Mouse (Mus musculus) myocyte (in vitro differentiated cells): ENCODE measurements at regions not wholly inside any gene's neighbourhood (a gene's known extent, or its start where the extent isn't known, plus 50 kb on each side); places are given as distances from the start of the nearest gene placed in this dataset.

Experiments used
- CEBPB ChIP-seq: IDR thresholded peaks from 2 replicates; pipeline ENCODE4 v1.6.1; 2011; ENCODE audit warnings: mild to moderate bottlenecking, moderate library complexity; ENCODE audit not compliant: poor library complexity, insufficient read depth, severe bottlenecking
- E2F4 ChIP-seq: IDR thresholded peaks from one replicate; pipeline ENCODE4 v1.6.1; 2011; ENCODE audit warnings: mild to moderate bottlenecking, control low read depth, moderate library complexity; ENCODE audit not compliant: insufficient read depth
- MAX ChIP-seq: IDR thresholded peaks from one replicate; pipeline ENCODE4 v1.6.1; 2011; ENCODE audit warnings: low read depth, mild to moderate bottlenecking, control low read depth
- MYOD1 ChIP-seq, 3 experiments: IDR thresholded peaks; one replicate each; pipeline ENCODE4 v1.6.1; 2011; ENCODE audit warnings: control low read depth in 2 of 3, low read depth in 2 of 3, mild to moderate bottlenecking in 2 of 3, moderate library complexity in 1 of 3; ENCODE audit not compliant: insufficient read length in 2 of 3, control insufficient read depth in 1 of 3
- POLR2A ChIP-seq: IDR thresholded peaks from one replicate; pipeline ENCODE4 v1.6.1; 2011; ENCODE audit warnings: low read depth, mild to moderate bottlenecking, control low read depth, moderate library complexity; ENCODE audit not compliant: insufficient read length
- SRF ChIP-seq: IDR thresholded peaks from one replicate; pipeline ENCODE4 v1.6.1; 2011; ENCODE audit warnings: low read depth; ENCODE audit not compliant: control insufficient read depth, insufficient read length
- TCF12 ChIP-seq: IDR thresholded peaks from one replicate; pipeline ENCODE4 v1.6.1; 2011; ENCODE audit warnings: mild to moderate bottlenecking, control low read depth; ENCODE audit not compliant: poor library complexity, insufficient read depth, severe bottlenecking
- USF1 ChIP-seq: IDR thresholded peaks from one replicate; pipeline ENCODE4 v1.6.1; 2011; ENCODE audit warnings: low read depth, mild to moderate bottlenecking, control low read depth, moderate library complexity

DNA sequence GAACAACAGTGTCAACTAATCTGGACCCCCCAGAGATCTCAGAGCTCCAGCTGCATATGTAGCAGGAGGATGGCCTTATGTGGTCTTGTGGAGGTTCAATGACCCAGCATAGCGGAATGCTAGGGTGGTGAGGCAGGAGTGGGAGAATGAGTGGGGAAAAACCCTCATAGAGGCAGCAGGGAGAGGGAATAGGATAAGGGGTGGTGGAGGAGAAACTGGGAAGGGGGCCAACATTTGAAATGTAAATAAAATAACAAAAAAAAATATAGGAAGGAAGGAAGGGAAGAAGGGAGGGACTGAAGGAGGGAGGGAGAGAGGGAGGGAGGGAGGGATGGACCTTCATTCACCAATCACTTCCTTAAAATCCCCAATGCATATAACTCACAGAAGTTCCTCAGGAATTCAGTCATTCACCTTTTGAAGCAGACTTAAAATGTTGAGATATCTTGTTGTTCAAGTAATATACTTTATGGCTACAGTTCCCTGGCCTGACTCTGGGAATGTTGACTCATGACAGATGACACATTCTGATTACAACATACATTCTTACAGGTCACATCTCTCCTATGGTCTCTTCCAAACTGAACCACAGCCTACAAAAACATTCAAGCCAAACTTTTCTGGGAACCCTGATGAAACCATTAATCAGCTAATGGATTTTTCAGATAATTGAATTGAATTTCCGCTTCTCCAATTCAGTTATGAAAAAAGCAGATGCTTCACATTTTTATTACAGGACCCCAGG, 471.3 kb upstream of the Htr2a start:
- TF ChIP-seq CEBPB = 0 out of 2 replicates have a peak, but pooled peaks have one; percentile 3
- no peak for TF ChIP-seq USF1
- TF ChIP-seq SRF = no peak
- TF ChIP-seq MAX = no peak
- TF ChIP-seq POLR2A = no peak
- TF ChIP-seq TCF12 = no peak
- no peak for TF ChIP-seq E2F4
- TF ChIP-seq MYOD1 (IDR thresholded peaks at IDR 0.05; ENCODE audit: control insufficient read depth in 1 of 3, insufficient read length in 2 of 3, low read depth in 2 of 3) = no peak
